Mouse (Mus musculus) left cerebral cortex, adult 2 months (tissue): ENCODE data around the gene Per2. TPM values are rescaled to one million over a fixed set of nuclear protein-coding genes. Genes with fewer than 3 reads are reported as not detected.

Experiments
- DNase-seq, 2 experiments: peaks; one replicate each; pipeline ENCODE4 v3.0.0; 2021 to 2022; ENCODE audit warnings: low spot score in 2 of 2, mixed read lengths in 1 of 2; ENCODE audit errors: extremely low spot score in 1 of 2
- H3K27ac ChIP-seq: fragments of 200-600 bp; 2 replicates; pipeline ENCODE4 v1.8.1; 2022
- H3K4me3 ChIP-seq: fragments of 200-600 bp; 2 replicates; pipeline ENCODE4 v1.8.1; 2022
- CTCF ChIP-seq: fragments of 200-600 bp; IDR thresholded peaks from 2 replicates; pipeline ENCODE4 v1.8.1; 2022; ENCODE audit warnings: antibody characterized with exemption, mild to moderate bottlenecking, moderate library complexity
- intact Hi-C: fragments of 180-260 bp; cut with DNase I; formaldehyde crosslinking; loops from one replicate; pipeline ENCODE4 v1.15.1; 2025
- total RNA-seq, 2 experiments: library from RNA; stranded (reverse); gene quantifications; 2 replicates each; pipeline ENCODE4 v1.2.3; 2021

Gene Per2
- total RNA-seq, 2 experiments from 2014 or later: 24.8 to 54.6 TPM

- intact Hi-C loops: no loop called here
- peak within 1 kb of the TSS; percentile 43 for H3K4me3 ChIP-seq
- peak; percentile 37 to 43 for DNase-seq
- no peak within 1 kb of the TSS for H3K27ac ChIP-seq
- peak; percentile 81 for TF ChIP-seq CTCF
These were observed 92.7 kb downstream of the Per2 start, which contains the start of gene Erfe for GRCm38 (mm10) chr1:91366215-91367108. TSS of gene Erfe (plus strand) at chr1:91366430.

Other genes starting within 250 kb of the Per2 start
- 10 to 100 TPM; 54.0 to 55.3 TPM for gene Ube2f, start 209.0 kb downstream of the Per2 start, total RNA-seq
- gene Scly, start 161.0 kb downstream of the Per2 start, total RNA-seq: 10 to 100 TPM; 18.3 to 20.0 TPM
- under 1 TPM; 0.25 to 0.30 TPM for gene Espnl, start 137.2 kb downstream of the Per2 start, total RNA-seq
- gene Klhl30, start 108.3 kb downstream of the Per2 start, total RNA-seq: under 1 TPM in 1 of 2 experiments, not detected in 1; 0.14 TPM
- under 1 TPM; 0.16 to 0.38 TPM for gene Erfe, start 92.9 kb downstream of the Per2 start, total RNA-seq
- gene Ilkap, start 60.5 kb downstream of the Per2 start, total RNA-seq: 10 to 100 TPM; 59.8 to 64.8 TPM
- 10 to 100 TPM; 13.4 to 14.6 TPM for gene Hes6, start 45.3 kb downstream of the Per2 start, total RNA-seq
- 10 to 100 TPM; 15.8 to 16.5 TPM for gene Traf3ip1, start 35.3 kb upstream of the Per2 start, total RNA-seq
- 10 to 100 TPM; 38.1 to 40.7 TPM for gene Asb1, start 81.2 kb upstream of the Per2 start, total RNA-seq